Mouse (Mus musculus) C2C12 (cell line): Measurements from ENCODE around the gene Ppfia4.

ENCODE experiments used
- CEBPB ChIP-seq: IDR thresholded peaks from one replicate; pipeline ENCODE4 v1.6.1; 2011; ENCODE audit warnings: low read depth, mild to moderate bottlenecking, control low read depth, moderate library complexity
- CTCF ChIP-seq: IDR thresholded peaks from one replicate; pipeline ENCODE4 v1.5.1; 2011; ENCODE audit not compliant: control insufficient read depth, insufficient read depth, insufficient read length
- MAX ChIP-seq: IDR thresholded peaks from one replicate; pipeline ENCODE4 v1.6.1; 2011; ENCODE audit warnings: mild to moderate bottlenecking, control low read depth
- MYOD1 ChIP-seq: IDR thresholded peaks from one replicate; pipeline ENCODE4 v1.6.1; 2011; ENCODE audit warnings: low read depth; ENCODE audit not compliant: control insufficient read depth, insufficient read length
- MYOG ChIP-seq: IDR thresholded peaks from one replicate; pipeline ENCODE4 v1.6.1; 2011; ENCODE audit not compliant: control insufficient read depth, insufficient read length; ENCODE audit errors: extremely low read depth
- USF1 ChIP-seq: IDR thresholded peaks from one replicate; pipeline ENCODE4 v1.6.1; 2011; ENCODE audit warnings: low read depth, mild to moderate bottlenecking, control low read depth, moderate library complexity

- no peak for TF ChIP-seq USF1
- TF ChIP-seq CTCF, result no peak
- TF ChIP-seq CEBPB, result no peak
- no peak for TF ChIP-seq MAX
- no peak for TF ChIP-seq MYOG
- TF ChIP-seq MYOD1, result no peak
Observed at GRCm38 (mm10) chr1:134316361-134316760, 16.4 kb downstream of the Ppfia4 start.
